Mouse (Mus musculus) forebrain, embryonic 12.5 days (tissue): ENCODE data around the gene Tmem233. TPM values are rescaled to one million over a fixed set of nuclear protein-coding genes. Genes with fewer than 3 reads are reported as not detected.
A peak's percentile ranks its signal among the peaks of the same experiment; 100 is the strongest.

Experiments used
- ATAC-seq: fragments of 200-750 bp; cut with Nextera tagmentation; 2 replicates; pipeline ENCODE4 v1.8.0; 2017; ENCODE audit warnings: moderate TSS enrichment; ENCODE audit not compliant: low FRiP score
- H3K27ac ChIP-seq: fragments of 300-500 bp; sonication (generic); 2 replicates; pipeline ENCODE4 v1.5.1; 2016; ENCODE audit warnings: mild to moderate bottlenecking
- H3K27me3 ChIP-seq: fragments of 300-500 bp; sonication (generic); 2 replicates; pipeline ENCODE4 v1.6.1; 2016; ENCODE audit warnings: mild to moderate bottlenecking
- H3K36me3 ChIP-seq: fragments of 300-500 bp; sonication (generic); replicated peaks from 2 replicates; pipeline ENCODE4 v1.6.1; 2016; ENCODE audit warnings: mild to moderate bottlenecking
- H3K4me1 ChIP-seq: fragments of 300-500 bp; sonication (generic); 2 replicates; pipeline ENCODE4 v1.6.1; 2016
- H3K4me2 ChIP-seq: fragments of 300-500 bp; sonication (generic); 2 replicates; pipeline ENCODE4 v1.6.1; 2016; ENCODE audit warnings: mild to moderate bottlenecking, moderate library complexity
- H3K4me3 ChIP-seq: fragments of 300-500 bp; sonication (generic); replicated peaks from 2 replicates; pipeline ENCODE4 v1.5.1; 2016; ENCODE audit warnings: mild to moderate bottlenecking
- H3K9ac ChIP-seq: fragments of 300-500 bp; sonication (generic); 2 replicates; pipeline ENCODE4 v1.6.1; 2016; ENCODE audit warnings: mild to moderate bottlenecking
- H3K9me3 ChIP-seq: fragments of 300-500 bp; sonication (generic); 2 replicates; pipeline ENCODE4 v1.6.1; 2016
- WGBS: fragments of 180-500 bp; shearing (Covaris S2); methylation state at CpG from one replicate; pipeline ENCODE4 v1.1.7; 2016; 5-methylcytosine and 5-hydroxymethylcytosine counted together
- polyA plus RNA-seq: library from polyadenylated mRNA; unstranded; fragments of >200 nt; fragmentation: Nextera tagmentation; extraction: Ambion mirVana; gene quantifications from 2 replicates; pipeline ENCODE4 v1.2.1, GENCODE M21; 2016

The Tmem233 gene
- polyA plus RNA-seq, 1 experiment from 2014 or later: not detected

DNA sequence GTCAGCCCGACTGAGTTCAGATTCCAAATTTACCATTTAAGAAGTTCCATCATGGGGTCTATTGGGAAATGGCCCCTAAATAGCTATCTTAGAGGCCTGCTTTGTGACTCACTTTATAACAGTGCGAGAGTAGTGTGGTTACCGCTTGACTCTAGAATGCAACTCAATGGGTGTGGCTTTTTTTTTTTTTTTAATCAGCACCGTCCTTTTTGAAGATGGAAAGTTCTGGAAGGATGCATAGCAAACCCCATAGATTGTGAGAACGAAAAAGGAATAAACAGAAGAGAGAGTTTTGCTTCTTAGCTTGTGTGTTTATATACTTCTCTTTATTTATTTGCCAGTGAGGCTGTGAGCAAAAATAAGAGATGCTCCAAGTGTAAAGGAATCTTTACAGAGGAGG, 56.9 kb downstream of the Tmem233 start:
- H3K9ac ChIP-seq: no peak overlapping the region
- 94% methylated on average over 5 of the region's 5 CpGs for WGBS
- peaks cover 11% of the 10 kb centered on the region for H3K27me3 ChIP-seq
- H3K4me1 ChIP-seq: peaks cover 20% of the 10 kb centered on the region
- ATAC-seq: no peak
- no peak overlapping the region for H3K4me3 ChIP-seq
- no peaks in the 10 kb centered on the region for H3K9me3 ChIP-seq
- H3K36me3 ChIP-seq: peaks cover 12% of the 10 kb centered on the region
- no peak overlapping the region for H3K27ac ChIP-seq
- no peak overlapping the region for H3K4me2 ChIP-seq

DNA sequence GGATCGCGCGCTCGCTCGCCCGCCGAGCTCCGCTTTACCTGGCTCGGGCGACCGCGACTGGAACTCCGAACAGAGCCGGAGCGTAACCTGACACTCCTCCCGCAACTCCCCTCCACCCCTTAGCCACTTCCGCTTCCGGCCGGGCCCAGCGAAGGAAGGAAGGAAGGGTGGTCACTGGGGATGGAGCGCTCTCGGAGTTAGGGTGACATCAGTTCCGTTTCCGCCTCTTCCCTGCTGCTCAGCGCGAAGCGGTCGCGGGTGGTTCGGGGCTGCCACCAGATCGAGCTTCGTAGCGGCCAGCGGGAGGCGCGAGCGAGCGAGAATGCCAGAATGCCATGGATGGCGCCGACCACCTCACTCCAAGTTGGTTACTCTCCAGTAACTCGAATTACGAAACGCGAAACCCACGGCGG, 58.7 kb downstream of the Tmem233 start, which contains the start of gene Prkab1:
Gene Prkab1 (minus strand): TSS at position 182 of the 413 bp plus-strand sequence.
- H3K9ac ChIP-seq: peak within 1 kb of the TSS; percentile 82
- peak; percentile 97 for ATAC-seq
- peak within 1 kb of the TSS; percentile 80 for H3K4me3 ChIP-seq
- H3K36me3 ChIP-seq: peaks cover 29% of the 10 kb centered on the region
- peaks cover 16% of the 10 kb centered on the region for H3K4me1 ChIP-seq
- WGBS: under 1% methylated on average over 46 of the region's 46 CpGs
- H3K4me2 ChIP-seq: peak within 1 kb of the TSS; percentile 90
- H3K27ac ChIP-seq: peak within 1 kb of the TSS; percentile 84
- no peaks in the 10 kb centered on the region for H3K9me3 ChIP-seq
- H3K27me3 ChIP-seq: peaks cover 4% of the 10 kb centered on the region

DNA sequence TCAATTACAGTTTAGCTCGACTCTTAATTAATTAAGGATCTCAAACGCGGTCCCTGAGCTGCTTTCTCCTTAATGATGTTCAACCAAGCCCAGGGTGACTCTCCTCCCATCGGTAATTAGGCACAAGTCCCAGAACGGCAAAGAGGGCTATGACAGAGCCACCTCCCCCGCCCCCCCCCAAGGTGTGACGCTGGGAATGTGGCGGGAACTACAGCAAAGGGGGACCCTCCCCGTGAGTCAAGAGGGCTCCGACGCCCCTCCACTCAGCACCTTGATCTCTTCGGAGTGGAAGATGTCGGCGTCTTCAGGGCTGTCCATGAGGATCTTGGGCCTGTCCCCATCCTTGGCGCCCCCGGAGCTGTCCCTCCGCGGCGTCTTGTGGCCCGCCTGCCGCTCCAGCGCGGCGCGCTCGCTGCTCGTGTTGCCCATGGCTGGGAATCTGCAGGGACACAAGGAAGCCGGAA, 59.2 kb downstream of the Tmem233 start:
- H3K9me3 ChIP-seq: no peaks in the 10 kb centered on the region

DNA sequence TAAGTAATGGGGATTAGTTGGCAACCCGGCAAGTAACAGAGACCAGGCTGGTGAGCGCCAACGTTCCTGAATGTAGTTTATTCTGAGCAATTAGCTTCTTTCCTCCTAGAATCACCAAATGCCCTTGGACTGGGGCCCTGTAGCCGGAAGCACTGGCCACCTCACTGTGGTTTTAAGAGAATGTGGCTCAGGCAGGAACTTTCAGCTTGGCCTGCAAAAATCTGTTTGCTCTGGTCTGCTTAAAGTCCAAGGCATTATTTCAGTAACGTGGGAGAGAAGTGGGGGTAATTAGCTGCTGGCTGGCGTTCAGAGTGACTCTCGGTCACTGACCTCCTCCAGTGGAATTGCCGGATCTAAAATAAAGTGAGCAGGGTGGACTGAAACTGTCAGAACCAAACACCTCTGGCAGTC, 59.8 kb downstream of the Tmem233 start:
- peak overlapping the region; percentile 82 for H3K9ac ChIP-seq
- peaks cover 16% of the 10 kb centered on the region for H3K4me1 ChIP-seq
- H3K4me2 ChIP-seq: peak overlapping the region; percentile 90
- peak overlapping the region; percentile 53 for H3K27ac ChIP-seq
- H3K27me3 ChIP-seq: no peaks in the 10 kb centered on the region
- WGBS: 16% methylated on average over 8 of the region's 8 CpGs
- ATAC-seq: no peak
- peaks cover 40% of the 10 kb centered on the region for H3K36me3 ChIP-seq
- H3K4me3 ChIP-seq: peak overlapping the region; percentile 80
- H3K9me3 ChIP-seq: no peaks in the 10 kb centered on the region

More for the DNA sequence above, 59.2 kb downstream of the Tmem233 start:
- Histone ChIP-seq H3K27me3 (no peaks in the 10 kb centered on the region), H3K9ac (peak overlapping the region; percentile 82), H3K4me2 (peak overlapping the region; percentile 90), H3K36me3 (peaks cover 34% of the 10 kb centered on the region), H3K27ac (peak overlapping the region; percentile 84), H3K4me3 (peak overlapping the region; percentile 80), H3K4me1 (peaks cover 16% of the 10 kb centered on the region)
- peak; percentile 75 for ATAC-seq
- WGBS: 2% methylated on average over 28 of the region's 28 CpGs

DNA sequence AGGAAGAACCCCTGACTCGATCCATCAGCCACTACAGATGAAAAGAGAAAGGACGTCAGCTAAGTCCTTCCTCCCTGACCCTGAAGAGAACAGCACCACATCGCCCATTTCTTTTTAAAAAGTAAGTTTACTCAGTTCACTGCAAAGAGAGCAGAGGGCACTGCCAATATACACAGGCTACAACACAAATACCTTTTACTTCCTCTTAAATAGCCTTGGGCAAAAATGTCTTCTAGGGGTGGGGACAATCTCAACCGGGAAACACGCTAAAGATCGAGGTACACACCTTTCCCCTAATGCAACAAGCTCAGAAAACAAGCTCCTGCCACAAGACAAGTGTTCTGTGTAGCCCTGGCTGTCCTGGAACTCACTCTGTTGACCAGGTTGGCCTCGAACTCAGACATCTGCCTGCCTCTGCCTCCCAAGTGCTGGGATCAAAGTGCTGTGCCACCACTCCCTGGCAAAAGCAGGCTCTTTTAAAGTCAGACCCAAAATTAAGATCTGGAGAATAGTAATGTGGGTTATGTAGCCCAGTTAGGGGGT, 60.3 kb downstream of the Tmem233 start:
- H3K36me3 ChIP-seq: peaks cover 45% of the 10 kb centered on the region
- H3K4me3 ChIP-seq: peak overlapping the region; percentile 80
- no peak for ATAC-seq
- 0 out of 2 replicates have a peak overlapping the region, but pooled peaks have one; percentile 53 for H3K27ac ChIP-seq
- H3K4me2 ChIP-seq: peak overlapping the region; percentile 90
- no peaks in the 10 kb centered on the region for H3K9me3 ChIP-seq
- WGBS: 85% methylated on average over 7 of the region's 7 CpGs
- H3K27me3 ChIP-seq: no peaks in the 10 kb centered on the region
- peak overlapping the region; percentile 82; the same call in 1 of the 2 replicates for H3K9ac ChIP-seq
- peaks cover 16% of the 10 kb centered on the region for H3K4me1 ChIP-seq

DNA sequence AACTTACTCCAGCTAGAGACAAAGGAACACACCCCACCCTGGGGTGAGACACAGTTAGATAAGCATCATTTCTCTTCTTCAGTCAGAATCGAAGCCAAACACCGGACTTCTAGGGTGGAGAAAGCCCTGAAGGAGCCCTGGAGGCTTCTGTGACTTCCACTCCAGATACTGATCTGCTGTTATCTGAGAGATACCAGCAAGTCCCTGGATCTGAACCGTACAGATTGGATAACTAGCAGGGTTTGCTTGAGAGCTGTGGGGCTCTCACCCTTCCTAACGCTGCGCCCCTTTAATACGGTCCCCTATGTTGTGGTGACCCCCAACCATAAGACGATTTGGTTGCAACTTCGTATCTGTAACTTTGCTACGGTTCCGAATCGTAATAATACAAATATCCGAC, 60.9 kb downstream of the Tmem233 start:
- peaks cover 51% of the 10 kb centered on the region for H3K36me3 ChIP-seq
- H3K9me3 ChIP-seq: no peaks in the 10 kb centered on the region
- no peak for ATAC-seq
- H3K27ac ChIP-seq: no peak overlapping the region
- H3K4me3 ChIP-seq: no peak overlapping the region
- peaks cover 16% of the 10 kb centered on the region for H3K4me1 ChIP-seq
- H3K4me2 ChIP-seq: peak overlapping the region; percentile 90; the same call in 1 of the 2 replicates
- WGBS: 95% methylated on average over 12 of the region's 12 CpGs
- no peak overlapping the region for H3K9ac ChIP-seq
- H3K27me3 ChIP-seq: no peaks in the 10 kb centered on the region

DNA sequence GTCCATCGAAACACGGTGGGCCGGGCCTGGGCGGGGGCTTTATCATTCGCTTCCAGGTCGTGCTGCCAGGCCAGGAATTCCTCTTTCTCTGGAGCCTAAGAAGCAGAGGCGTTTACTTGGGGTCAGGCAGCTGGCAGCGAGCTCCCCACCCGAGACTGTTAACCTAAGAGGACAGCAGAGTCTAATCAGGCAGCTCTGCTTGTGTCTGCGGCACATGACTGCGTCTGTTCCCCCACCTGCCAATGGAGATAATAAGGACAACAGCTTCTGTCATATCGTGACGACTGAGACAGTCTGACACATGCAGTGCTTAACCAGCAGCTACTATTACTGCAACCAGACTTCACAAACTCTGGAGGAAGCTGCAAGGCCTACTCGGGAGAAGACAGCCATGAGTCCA, 61.5 kb downstream of the Tmem233 start:
- no peak overlapping the region for H3K4me2 ChIP-seq
- peaks cover 57% of the 10 kb centered on the region for H3K36me3 ChIP-seq
- peaks cover 16% of the 10 kb centered on the region for H3K4me1 ChIP-seq
- no peaks in the 10 kb centered on the region for H3K27me3 ChIP-seq
- H3K9ac ChIP-seq: no peak overlapping the region
- no peaks in the 10 kb centered on the region for H3K9me3 ChIP-seq
- no peak overlapping the region for H3K27ac ChIP-seq
- no peak overlapping the region for H3K4me3 ChIP-seq
- ATAC-seq: no peak
- WGBS: 93% methylated on average over 14 of the region's 14 CpGs

DNA sequence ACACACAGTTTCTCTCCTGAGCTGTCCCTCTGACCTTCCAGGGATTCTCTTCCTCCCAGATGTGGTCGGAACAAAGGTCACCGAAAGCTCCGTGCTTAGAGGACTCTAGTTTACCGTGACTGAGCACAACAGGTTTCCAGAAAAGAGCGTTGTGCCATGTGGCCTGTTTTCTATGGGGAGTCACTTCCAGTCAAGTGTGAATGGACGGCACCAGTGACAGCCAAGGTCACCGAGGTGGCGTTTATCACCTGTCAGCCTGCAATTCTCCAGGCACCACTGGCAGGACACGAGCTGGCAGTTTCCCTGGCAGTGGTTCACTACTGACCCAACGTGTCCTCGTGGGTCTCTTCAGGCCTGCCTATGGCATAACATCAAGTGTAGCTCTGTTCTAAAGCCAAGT, 63.7 kb downstream of the Tmem233 start:
- H3K36me3 ChIP-seq: peaks cover 79% of the 10 kb centered on the region

DNA sequence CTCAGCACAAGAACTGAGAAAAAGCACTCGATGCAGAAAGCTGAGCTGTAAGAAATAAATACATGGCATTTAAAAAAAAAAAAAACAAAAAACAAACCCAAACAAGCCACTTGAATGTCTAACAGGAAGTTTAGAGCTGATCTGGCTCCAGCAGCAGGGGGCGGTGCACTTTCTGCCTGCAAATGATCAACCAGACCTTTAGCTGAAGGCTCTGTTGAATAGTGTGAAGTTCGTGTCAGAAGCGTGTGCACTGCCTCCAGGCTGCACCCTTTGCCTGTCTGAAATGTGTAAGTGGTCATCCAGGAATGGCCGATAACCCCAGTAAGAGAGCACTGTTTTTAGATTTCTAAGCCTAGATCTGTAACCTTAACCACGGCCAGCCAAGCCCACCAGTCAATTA, 64.3 kb downstream of the Tmem233 start:
- Histone ChIP-seq H3K27ac (no peak overlapping the region), H3K27me3 (no peaks in the 10 kb centered on the region), H3K9ac (no peak overlapping the region), H3K9me3 (no peaks in the 10 kb centered on the region), H3K4me2 (no peak overlapping the region), H3K4me3 (no peak overlapping the region), H3K36me3 (peaks cover 85% of the 10 kb centered on the region), H3K4me1 (peaks cover 15% of the 10 kb centered on the region)
- ATAC-seq: no peak
- 86% methylated on average over 6 of the region's 6 CpGs for WGBS

More for the DNA sequence above, 63.7 kb downstream of the Tmem233 start:
- Histone ChIP-seq H3K9me3 (no peaks in the 10 kb centered on the region), H3K27ac (no peak overlapping the region), H3K4me2 (no peak overlapping the region), H3K27me3 (no peaks in the 10 kb centered on the region), H3K9ac (no peak overlapping the region), H3K4me1 (peaks cover 16% of the 10 kb centered on the region), H3K4me3 (no peak overlapping the region)
- no peak for ATAC-seq
- 88% methylated on average over 11 of the region's 11 CpGs for WGBS

DNA sequence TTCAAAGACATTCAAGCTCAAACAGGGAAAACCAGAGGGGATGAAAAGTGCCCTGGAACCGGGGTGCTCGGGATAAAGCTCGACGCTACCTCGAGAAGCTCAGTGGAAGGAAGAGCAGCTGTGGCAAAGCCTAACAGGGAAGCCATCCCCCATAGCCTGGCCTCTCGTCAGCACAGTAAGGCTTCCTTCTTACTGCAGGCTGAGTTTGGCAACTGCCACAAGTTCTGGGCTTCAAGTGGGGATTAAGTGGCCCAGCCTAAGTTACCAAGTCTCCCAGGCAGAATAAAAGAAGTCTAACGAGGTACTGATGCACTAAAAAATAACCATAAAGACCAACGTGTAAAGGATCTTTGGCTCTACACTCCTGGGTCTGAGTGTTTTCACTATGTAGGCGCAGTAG, 64.8 kb downstream of the Tmem233 start:
- Histone ChIP-seq H3K36me3 (peaks cover 91% of the 10 kb centered on the region), H3K27me3 (no peaks in the 10 kb centered on the region), H3K4me2 (no peak overlapping the region), H3K9me3 (no peaks in the 10 kb centered on the region), H3K27ac (no peak overlapping the region), H3K4me1 (peaks cover 9% of the 10 kb centered on the region), H3K9ac (no peak overlapping the region), H3K4me3 (no peak overlapping the region)
- no peak for ATAC-seq
- WGBS: 85% methylated on average over 9 of the region's 9 CpGs

DNA sequence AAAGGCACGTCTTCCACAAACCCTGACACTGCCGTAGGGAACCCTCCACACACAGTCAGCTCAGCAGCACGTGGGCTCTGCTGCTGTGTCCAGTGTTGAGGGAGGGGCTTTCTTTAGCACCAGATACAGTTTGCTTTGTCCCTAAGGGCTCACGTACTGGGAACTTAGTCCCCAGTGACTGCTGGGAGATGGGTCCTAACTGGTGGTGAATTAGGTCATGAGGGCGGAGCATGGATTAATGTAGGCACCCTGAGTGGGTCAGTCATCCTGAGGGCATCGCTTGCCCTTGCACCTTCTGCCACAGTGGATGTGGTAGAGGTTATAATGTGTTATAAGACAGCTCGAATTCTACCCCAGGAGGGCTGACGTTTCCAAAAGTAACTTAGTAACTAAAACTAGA, 65.7 kb downstream of the Tmem233 start:
- H3K36me3 ChIP-seq: peaks cover 97% of the 10 kb centered on the region
- no peak overlapping the region for H3K27ac ChIP-seq
- no peak for ATAC-seq
- WGBS: 89% methylated on average over 8 of the region's 8 CpGs
- no peak overlapping the region for H3K9ac ChIP-seq
- H3K4me1 ChIP-seq: peaks cover 1% of the 10 kb centered on the region; the same call in 1 of the 2 replicates
- H3K4me2 ChIP-seq: no peak overlapping the region
- no peak overlapping the region for H3K4me3 ChIP-seq
- no peaks in the 10 kb centered on the region for H3K27me3 ChIP-seq
- H3K9me3 ChIP-seq: no peaks in the 10 kb centered on the region

DNA sequence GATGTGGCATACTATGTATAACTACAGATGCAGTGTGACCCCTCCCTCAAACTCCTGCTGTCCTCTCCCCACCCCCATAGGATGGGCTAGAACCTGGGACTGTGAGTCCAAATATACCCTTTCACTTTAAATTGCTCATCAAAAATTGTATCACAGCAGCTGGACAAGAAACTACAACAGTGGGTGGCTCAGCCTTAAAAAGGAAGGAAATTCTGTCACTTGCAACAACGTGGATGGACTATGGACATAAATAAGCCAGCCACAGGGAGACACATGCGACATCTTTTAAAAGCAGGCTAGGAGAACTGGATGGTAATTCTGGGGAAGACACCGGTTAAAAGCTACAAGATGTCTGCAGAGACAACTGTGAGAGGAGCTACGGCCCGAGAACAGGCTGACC, 66.5 kb downstream of the Tmem233 start:
- H3K9me3 ChIP-seq: no peaks in the 10 kb centered on the region
- no peak overlapping the region for H3K4me3 ChIP-seq
- 92% methylated on average over 5 of the region's 5 CpGs for whole genome bisulfite sequencing
- no peaks in the 10 kb centered on the region for H3K27me3 ChIP-seq
- no peak overlapping the region for H3K9ac ChIP-seq
- no peak overlapping the region for H3K4me2 ChIP-seq
- ATAC-seq: no peak
- H3K36me3 ChIP-seq: peaks cover 90% of the 10 kb centered on the region
- H3K27ac ChIP-seq: no peak overlapping the region
- no peaks in the 10 kb centered on the region for H3K4me1 ChIP-seq

DNA sequence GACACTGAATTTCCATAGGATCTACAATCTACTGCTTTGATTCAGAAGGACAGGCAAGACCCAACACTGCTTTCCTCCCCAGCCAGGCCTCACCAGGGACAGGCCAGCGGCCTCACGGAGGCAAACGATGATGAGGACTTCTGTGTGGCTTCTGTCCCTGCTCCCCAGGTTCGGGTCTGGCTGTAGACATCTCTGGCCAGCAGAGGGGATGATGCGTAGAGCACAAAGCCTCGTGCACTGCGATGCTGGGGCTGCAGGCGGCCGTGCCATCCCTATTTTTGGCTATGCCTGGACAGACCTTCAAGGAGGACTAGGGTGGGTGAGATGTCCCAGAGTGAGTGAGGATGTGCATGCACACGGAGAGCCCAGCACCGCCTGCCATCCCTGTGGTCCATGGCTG, 68.8 kb downstream of the Tmem233 start:
- H3K4me3 ChIP-seq: no peak overlapping the region
- no peaks in the 10 kb centered on the region for H3K9me3 ChIP-seq
- H3K4me2 ChIP-seq: no peak overlapping the region
- H3K36me3 ChIP-seq: peaks cover 67% of the 10 kb centered on the region
- H3K9ac ChIP-seq: no peak overlapping the region
- H3K4me1 ChIP-seq: no peaks in the 10 kb centered on the region
- H3K27me3 ChIP-seq: no peaks in the 10 kb centered on the region
- no peak overlapping the region for H3K27ac ChIP-seq
- WGBS: 93% methylated on average over 11 of the region's 11 CpGs
- no peak for ATAC-seq
